Mouse (Mus musculus) liver, embryonic 15.5 days (tissue): ENCODE measurements around the gene Nid2. TPM values are rescaled to one million over a fixed set of nuclear protein-coding genes. Genes with fewer than 3 reads are reported as not detected.

Experiments used
- polyA plus RNA-seq: library from polyadenylated mRNA; unstranded; fragments of >200 nt; fragmentation: Nextera tagmentation; extraction: Ambion mirVana; gene quantifications from 2 replicates; pipeline ENCODE4 v1.2.1, GENCODE M21; 2015

The Nid2 gene
- polyA plus RNA-seq, 1 experiment from 2014 or later, result 13.1 TPM

Other genes starting within 250 kb of the Nid2 start
- not detected in 2 replicates for gene Gm2244, start 201.3 kb upstream of the Nid2 start, polyA plus RNA-seq
- gene Gm2237, start 166.1 kb upstream of the Nid2 start, polyA plus RNA-seq, result 0.06 and 0.12 TPM in 2 replicates
- gene Gm5458, start 148.7 kb upstream of the Nid2 start, polyA plus RNA-seq, result not detected in 2 replicates
- 61.7 and 72.6 TPM in 2 replicates for gene Rtraf, start 72.6 kb downstream of the Nid2 start, polyA plus RNA-seq
- 8.1 and 9.8 TPM in 2 replicates for gene Gng2, start 226.4 kb downstream of the Nid2 start, polyA plus RNA-seq